In genomic region chr10:61972041-61972440, GRCm38 (mm10) we compare ENCODE assay signal across 21 mouse cellular contexts. TPM values are rescaled to one million over a fixed set of nuclear protein-coding genes. Genes with fewer than 3 reads are reported as not detected.
DNase-seq lines count a peak whose midpoint lies in the region; ATAC-seq and TF ChIP-seq lines count a peak whose summit lies in the region.
"Had no signal": no experiment of that assay in that cellular context is flagged by ENCODE, and none has a peak within 500 bp of the region (broad histone marks: within the 10 kb centered on the region; RNA-seq: fewer than 3 reads in every experiment).

No protein-coding gene starts in this region.

- no peaks in the 10 kb centered on the region for H3K4me1 ChIP-seq in hindbrain, postnatal 0 days (ENCODE audit: insufficient read depth, low read length)
- peaks cover 5% of the 10 kb centered on the region; the same call in 1 of the 2 replicates for H3K4me1 ChIP-seq in hindbrain, embryonic 14.5 days (replicated peaks; ENCODE audit: control insufficient read depth, insufficient read depth, low read length)
- peaks cover 4% of the 10 kb centered on the region for H3K4me1 ChIP-seq in midbrain, embryonic 13.5 days (replicated peaks)
- H3K4me1 ChIP-seq in midbrain, embryonic 15.5 days = peaks cover 3% of the 10 kb centered on the region

- H3K4me2 ChIP-seq in hindbrain, postnatal 0 days (ENCODE audit: low read depth, low read length) = no peak overlapping the region
- H3K4me2 ChIP-seq in hindbrain, embryonic 14.5 days (replicated peaks) = no peak overlapping the region
- no peak overlapping the region for H3K4me2 ChIP-seq in midbrain, embryonic 13.5 days (replicated peaks)
- no peak overlapping the region for H3K4me2 ChIP-seq in midbrain, embryonic 15.5 days
- H3K4me2 ChIP-seq: forebrain, embryonic 12.5 days had no signal

- peak; percentile 31; the same call in 1 of the 2 replicates for ATAC-seq in hindbrain, postnatal 0 days
- no peak for ATAC-seq in hindbrain, embryonic 14.5 days (ENCODE audit: low FRiP score)
- ATAC-seq in midbrain, embryonic 13.5 days = 0 out of 2 replicates have a peak, but pooled peaks have one; percentile 43
- no peak for ATAC-seq in midbrain, embryonic 15.5 days (replicated peaks)
- ATAC-seq: CD4-positive, CD25-positive, alpha-beta regulatory T cell, adult 4 months had no signal

- peak; percentile 76 to 78 for DNase-seq in cerebellum, postnatal 10 days
- no peak for DNase-seq in cerebellum, adult 11 months
- peak; percentile 59 for DNase-seq in hindbrain, postnatal 0 days (ENCODE audit: low spot score)
- no peak for DNase-seq in hindbrain, embryonic 14.5 days (ENCODE audit: low spot score)
- DNase-seq in ZHBTc4 (ENCODE audit: low read depth, low spot score) = peak; percentile 23
- no peak for DNase-seq in c-Kit-positive CD71-positive TER-119-positive erythroid progenitor cells, embryonic 14.5 days (ENCODE audit: low spot score)
- DNase-seq: adrenal gland, adult 2 months; cerebellum, adult 18-20 months; heart, postnatal 4 days; kidney, adult 2 months; layer of hippocampus, adult 9-11 months; lung, adult 18-20 months; right cerebral cortex, postnatal 14 days had no signal

- H3K27me3 ChIP-seq in hindbrain, postnatal 0 days (ENCODE audit: insufficient read depth, low read length) = peaks cover 12% of the 10 kb centered on the region
- peaks cover 20% of the 10 kb centered on the region for H3K27me3 ChIP-seq in hindbrain, embryonic 14.5 days (ENCODE audit: control insufficient read depth, insufficient read depth, low read length)
- H3K27me3 ChIP-seq in midbrain, embryonic 13.5 days = peaks cover 43% of the 10 kb centered on the region
- peaks cover 20% of the 10 kb centered on the region for H3K27me3 ChIP-seq in midbrain, embryonic 15.5 days (replicated peaks)

- no peak overlapping the region for H3K27ac ChIP-seq in hindbrain, postnatal 0 days
- H3K27ac ChIP-seq in hindbrain, embryonic 14.5 days = no peak overlapping the region
- H3K27ac ChIP-seq in midbrain, embryonic 13.5 days = no peak overlapping the region
- no peak overlapping the region for H3K27ac ChIP-seq in midbrain, embryonic 15.5 days
- H3K27ac ChIP-seq: forebrain, embryonic 12.5 days; stomach, postnatal 0 days had no signal

- no peak overlapping the region for H3K9ac ChIP-seq in hindbrain, postnatal 0 days (replicated peaks; ENCODE audit: low read length)
- no peak overlapping the region for H3K9ac ChIP-seq in hindbrain, embryonic 14.5 days
- no peak overlapping the region for H3K9ac ChIP-seq in midbrain, embryonic 13.5 days (replicated peaks)
- no peak overlapping the region for H3K9ac ChIP-seq in midbrain, embryonic 15.5 days
- H3K9ac ChIP-seq: forebrain, embryonic 12.5 days had no signal

- WGBS in hindbrain, postnatal 0 days = 12% methylated on average over 4 of the region's 4 CpGs
- WGBS in hindbrain, embryonic 14.5 days = 14% methylated on average over 4 of the region's 4 CpGs
- 6% methylated on average over 4 of the region's 4 CpGs for WGBS in midbrain, embryonic 13.5 days
- WGBS in midbrain, embryonic 15.5 days = 13% methylated on average over 4 of the region's 4 CpGs

- TF ChIP-seq CTCF in hindbrain, postnatal 0 days (IDR thresholded peaks at IDR 0.05; ENCODE audit: low read depth) = no peak

- H3K36me3 ChIP-seq in hindbrain, postnatal 0 days (ENCODE audit: insufficient read depth, low read length) = no peaks in the 10 kb centered on the region
- no peaks in the 10 kb centered on the region for H3K36me3 ChIP-seq in hindbrain, embryonic 14.5 days (replicated peaks; ENCODE audit: control insufficient read depth, insufficient read depth)
- H3K36me3 ChIP-seq in midbrain, embryonic 13.5 days = no peaks in the 10 kb centered on the region
- H3K36me3 ChIP-seq in midbrain, embryonic 15.5 days (replicated peaks) = no peaks in the 10 kb centered on the region
- H3K36me3 ChIP-seq: forebrain, embryonic 12.5 days; G1E had no signal

- no peak overlapping the region for H3K4me3 ChIP-seq in hindbrain, postnatal 0 days (ENCODE audit: low read length)
- no peak overlapping the region for H3K4me3 ChIP-seq in hindbrain, embryonic 14.5 days (replicated peaks; ENCODE audit: low read length)
- no peak overlapping the region for H3K4me3 ChIP-seq in midbrain, embryonic 13.5 days (replicated peaks)
- no peak overlapping the region for H3K4me3 ChIP-seq in midbrain, embryonic 15.5 days
- H3K4me3 ChIP-seq: forebrain, embryonic 12.5 days; myocyte had no signal

- H3K9me3 ChIP-seq in hindbrain, postnatal 0 days (ENCODE audit: low read length) = no peaks in the 10 kb centered on the region
- no peaks in the 10 kb centered on the region for H3K9me3 ChIP-seq in hindbrain, embryonic 14.5 days (ENCODE audit: control insufficient read depth, low read length)
- no peaks in the 10 kb centered on the region for H3K9me3 ChIP-seq in midbrain, embryonic 13.5 days
- H3K9me3 ChIP-seq in midbrain, embryonic 15.5 days = no peaks in the 10 kb centered on the region
- H3K9me3 ChIP-seq: forebrain, embryonic 12.5 days; G1E had no signal

RNA-seq across cellular contexts. Expression of gene Col13a1, which starts 6.9 kb away (rescaled TPM):
- total RNA-seq in hindbrain, postnatal 0 days (2014; rRNA removed) = 2.5 and 4.2 TPM in 2 replicates
- polyA plus RNA-seq in hindbrain, postnatal 0 days (2015; fragmentation: Nextera tagmentation; extraction: Ambion mirVana) = 1.6 and 1.7 TPM in 2 replicates
- polyA plus RNA-seq in hindbrain, embryonic 14.5 days (2014; fragmentation: Nextera tagmentation; extraction: Ambion mirVana) = 2.8 and 2.9 TPM in 2 replicates
- 1.1 and 1.2 TPM in 2 replicates for polyA plus RNA-seq in midbrain, embryonic 13.5 days (2015; fragmentation: Nextera tagmentation; extraction: Ambion mirVana)
- 1.9 and 2.9 TPM in 2 replicates for polyA plus RNA-seq in midbrain, embryonic 15.5 days (2015; fragmentation: Nextera tagmentation; extraction: Ambion mirVana)
- total RNA-seq: megakaryocyte-erythroid progenitor cell, adult 5-6 weeks had no signal
- polyA plus RNA-seq: CD4-positive, CD25-positive, alpha-beta regulatory T cell, adult 4 months; G1E had no signal

Comparison
In these comparisons a context has a peak if more than half of its experiments do, and no peak if none do; other contexts are left out.
1. DNase-seq: peak in cerebellum, postnatal 10 days (2 of 2), hindbrain, postnatal 0 days (single experiment) and ZHBTc4 (single experiment); none in cerebellum, adult 11 months (single experiment), hindbrain, embryonic 14.5 days (single experiment) and c-Kit-positive CD71-positive TER-119-positive erythroid progenitor cells, embryonic 14.5 days (single experiment).
2. ATAC-seq: peak in hindbrain, postnatal 0 days (single experiment) and midbrain, embryonic 13.5 days (single experiment); none in hindbrain, embryonic 14.5 days (single experiment) and midbrain, embryonic 15.5 days (single experiment).